Mouse (Mus musculus): ENCODE measurements around the gene Dld. TPM values are rescaled to one million over a fixed set of nuclear protein-coding genes. Genes with fewer than 3 reads are reported as not detected.

Dld gene
- total and polyA plus RNA-seq, 2 experiments from 2014 or later: 39.5 to 128 TPM

GRCm38 (mm10) chr12:31321532-31321931 lies 29.7 kb downstream of the Dld start:
- no peak overlapping the region for H3K9ac ChIP-seq (replicated peaks; ENCODE audit: low read length)
- no peaks in the 10 kb centered on the region; the same call in 1 of the 2 replicates for H3K36me3 ChIP-seq (ENCODE audit: insufficient read depth, low read length)
- no peak overlapping the region for H3K4me3 ChIP-seq (ENCODE audit: low read length)
- DNase-seq (ENCODE audit: low spot score): no peak
- no peak overlapping the region for H3K27ac ChIP-seq
- ATAC-seq: no peak
- H3K4me1 ChIP-seq (ENCODE audit: insufficient read depth, low read length): no peaks in the 10 kb centered on the region
- no peak overlapping the region for H3K4me2 ChIP-seq (ENCODE audit: low read depth, low read length)
- TF ChIP-seq CTCF (IDR thresholded peaks at IDR 0.05; ENCODE audit: low read depth): no peak
- H3K9me3 ChIP-seq (ENCODE audit: low read length): no peaks in the 10 kb centered on the region
- H3K27me3 ChIP-seq (ENCODE audit: insufficient read depth, low read length): no peaks in the 10 kb centered on the region
- WGBS: 98% methylated on average over 1 of the region's 1 CpGs

- DNase-seq (ENCODE audit: low spot score) (no peak), ATAC-seq (peak; percentile 15; the same call in 1 of the 2 replicates)
- H3K4me2 ChIP-seq (ENCODE audit: low read depth, low read length): no peak overlapping the region
- H3K4me1 ChIP-seq (ENCODE audit: insufficient read depth, low read length): no peaks in the 10 kb centered on the region
- no peak overlapping the region for H3K4me3 ChIP-seq (ENCODE audit: low read length)
- WGBS: 72% methylated on average over 13 of the region's 13 CpGs
- H3K27ac ChIP-seq: no peak overlapping the region
- H3K9ac ChIP-seq (replicated peaks; ENCODE audit: low read length): no peak overlapping the region
- H3K36me3 ChIP-seq (ENCODE audit: insufficient read depth, low read length): no peaks in the 10 kb centered on the region; the same call in 1 of the 2 replicates
- no peaks in the 10 kb centered on the region for H3K9me3 ChIP-seq (ENCODE audit: low read length)
- TF ChIP-seq CTCF (IDR thresholded peaks at IDR 0.05; ENCODE audit: low read depth): no peak
- H3K27me3 ChIP-seq (ENCODE audit: insufficient read depth, low read length): no peaks in the 10 kb centered on the region
These were observed 30.4 kb downstream of the Dld start for GRCm38 (mm10) chr12:31320817-31321216.

DNA sequence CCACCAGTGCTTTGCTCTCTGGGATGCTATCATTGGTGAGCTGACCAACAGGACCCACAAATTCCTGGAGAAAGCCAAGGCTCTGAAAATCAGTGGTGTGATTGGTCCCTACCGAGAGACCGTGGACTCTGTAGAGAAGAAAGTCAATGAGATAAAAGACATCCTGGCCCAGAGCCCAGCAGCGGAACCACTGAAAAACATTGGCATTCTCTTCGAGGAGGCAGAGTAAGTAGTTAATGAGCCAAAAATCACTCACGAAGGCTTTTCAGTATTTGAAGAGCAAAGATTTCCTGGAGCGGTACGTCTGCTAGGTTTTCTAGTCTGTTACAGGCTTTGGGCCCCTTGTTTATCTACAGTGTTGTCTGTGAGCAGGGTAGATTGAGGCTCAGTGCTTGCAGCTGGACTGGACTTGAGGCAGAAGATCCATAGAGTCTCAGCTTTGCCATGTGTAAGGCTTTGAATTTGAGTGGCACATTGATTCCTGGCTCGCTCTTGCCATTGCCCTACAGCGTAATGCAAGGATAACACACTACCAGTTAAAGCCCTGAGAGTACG lies 32.8 kb downstream of the Dld start:
- TF ChIP-seq CTCF (IDR thresholded peaks at IDR 0.05; ENCODE audit: low read depth): no peak
- H3K4me1 ChIP-seq (ENCODE audit: insufficient read depth, low read length): no peaks in the 10 kb centered on the region
- no peak overlapping the region for H3K27ac ChIP-seq
- ATAC-seq: peak; percentile 64; the same call in 1 of the 2 replicates
- 48% methylated on average over 10 of the region's 10 CpGs for WGBS
- H3K4me2 ChIP-seq (ENCODE audit: low read depth, low read length): no peak overlapping the region
- H3K36me3 ChIP-seq (ENCODE audit: insufficient read depth, low read length): no peaks in the 10 kb centered on the region
- peak; percentile 69 for DNase-seq (ENCODE audit: low spot score)
- no peaks in the 10 kb centered on the region for H3K27me3 ChIP-seq (ENCODE audit: insufficient read depth, low read length)
- H3K4me3 ChIP-seq (ENCODE audit: low read length): no peak overlapping the region
- no peaks in the 10 kb centered on the region for H3K9me3 ChIP-seq (ENCODE audit: low read length)
- no peak overlapping the region for H3K9ac ChIP-seq (replicated peaks; ENCODE audit: low read length)

- no peak for TF ChIP-seq CTCF (IDR thresholded peaks at IDR 0.05; ENCODE audit: low read depth)
- H3K27ac ChIP-seq: no peak overlapping the region
- 75% methylated on average over 7 of the region's 7 CpGs for WGBS
- H3K9ac ChIP-seq (replicated peaks; ENCODE audit: low read length): no peak overlapping the region
- no peaks in the 10 kb centered on the region for H3K27me3 ChIP-seq (ENCODE audit: insufficient read depth, low read length)
- no peaks in the 10 kb centered on the region for H3K9me3 ChIP-seq (ENCODE audit: low read length)
- no peak overlapping the region for H3K4me2 ChIP-seq (ENCODE audit: low read depth, low read length)
- no peaks in the 10 kb centered on the region for H3K4me1 ChIP-seq (ENCODE audit: insufficient read depth, low read length)
- H3K4me3 ChIP-seq (ENCODE audit: low read length): no peak overlapping the region
- no peaks in the 10 kb centered on the region for H3K36me3 ChIP-seq (ENCODE audit: insufficient read depth, low read length)
- ATAC-seq (0 out of 2 replicates have a peak, but pooled peaks have one; percentile 15), DNase-seq (ENCODE audit: low spot score) (no peak)
These were observed 33.4 kb downstream of the Dld start for GRCm38 (mm10) chr12:31317670-31318408.

- Histone ChIP-seq H3K27me3 (ENCODE audit: insufficient read depth, low read length) (no peaks in the 10 kb centered on the region), H3K4me2 (ENCODE audit: low read depth, low read length) (no peak overlapping the region), H3K4me3 (ENCODE audit: low read length) (no peak overlapping the region), H3K36me3 (ENCODE audit: insufficient read depth, low read length) (no peaks in the 10 kb centered on the region), H3K9ac (replicated peaks; ENCODE audit: low read length) (no peak overlapping the region), H3K27ac (no peak overlapping the region), H3K9me3 (ENCODE audit: low read length) (no peaks in the 10 kb centered on the region), H3K4me1 (ENCODE audit: insufficient read depth, low read length) (no peaks in the 10 kb centered on the region)
- DNase-seq (ENCODE audit: low spot score) (no peak), ATAC-seq (no peak)
- 50% methylated on average over 6 of the region's 6 CpGs for WGBS
- no peak for TF ChIP-seq CTCF (IDR thresholded peaks at IDR 0.05; ENCODE audit: low read depth)
These were observed 35.3 kb downstream of the Dld start for GRCm38 (mm10) chr12:31315961-31316360.

DNA sequence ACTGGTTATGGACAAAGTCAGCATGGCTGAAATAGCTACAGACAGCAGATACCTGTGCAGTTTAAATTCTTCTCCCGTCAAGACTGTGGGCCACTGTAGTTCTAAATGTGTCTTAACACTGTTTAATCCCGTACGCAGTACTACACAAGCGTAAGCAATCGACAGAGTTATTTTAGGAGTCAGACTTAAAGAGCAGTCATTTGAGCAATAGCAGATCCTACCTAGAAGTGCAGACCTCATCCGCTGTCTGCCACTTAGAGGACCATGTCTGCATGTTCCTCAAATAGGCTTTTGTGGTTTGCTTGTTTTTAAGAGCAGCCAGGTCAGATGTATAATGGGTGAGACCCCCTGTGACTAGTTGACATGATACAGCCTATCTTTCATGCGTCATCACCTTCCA lies 36.9 kb downstream of the Dld start:
- peaks cover 3% of the 10 kb centered on the region; the same call in 1 of the 2 replicates for H3K4me1 ChIP-seq (ENCODE audit: insufficient read depth, low read length)
- no peak for TF ChIP-seq CTCF (IDR thresholded peaks at IDR 0.05; ENCODE audit: low read depth)
- no peaks in the 10 kb centered on the region for H3K27me3 ChIP-seq (ENCODE audit: insufficient read depth, low read length)
- no peak overlapping the region for H3K27ac ChIP-seq
- H3K36me3 ChIP-seq (ENCODE audit: insufficient read depth, low read length): no peaks in the 10 kb centered on the region
- ATAC-seq (no peak), DNase-seq (ENCODE audit: low spot score) (no peak)
- 97% methylated on average over 7 of the region's 7 CpGs for WGBS
- no peak overlapping the region for H3K4me3 ChIP-seq (ENCODE audit: low read length)
- H3K4me2 ChIP-seq (ENCODE audit: low read depth, low read length): no peak overlapping the region
- H3K9ac ChIP-seq (replicated peaks; ENCODE audit: low read length): no peak overlapping the region
- no peaks in the 10 kb centered on the region for H3K9me3 ChIP-seq (ENCODE audit: low read length)

DNA sequence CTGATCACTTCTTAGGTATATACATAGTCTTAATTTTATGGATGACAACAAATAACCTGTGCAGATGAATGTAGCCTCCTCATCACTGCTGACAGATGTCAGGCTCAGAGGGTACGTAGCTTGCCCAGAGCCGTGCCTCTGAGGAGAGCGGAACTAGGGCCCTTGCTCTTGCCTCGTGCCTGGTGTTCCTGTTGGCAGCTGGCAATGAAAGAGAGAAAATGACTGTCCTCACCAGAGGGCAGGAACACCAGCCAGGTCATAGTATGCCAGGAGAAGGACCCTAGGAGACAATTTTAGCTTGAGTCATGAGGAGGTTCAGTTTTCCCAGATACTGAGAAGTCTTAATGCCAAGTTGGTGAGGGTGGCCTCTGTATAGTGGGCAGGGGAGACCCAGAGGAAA lies 38.1 kb downstream of the Dld start:
- Histone ChIP-seq H3K9me3 (ENCODE audit: low read length) (no peaks in the 10 kb centered on the region), H3K9ac (replicated peaks; ENCODE audit: low read length) (no peak overlapping the region), H3K27ac (no peak overlapping the region), H3K4me2 (ENCODE audit: low read depth, low read length) (no peak overlapping the region), H3K4me1 (ENCODE audit: insufficient read depth, low read length) (peaks cover 3% of the 10 kb centered on the region; the same call in 1 of the 2 replicates), H3K4me3 (ENCODE audit: low read length) (no peak overlapping the region), H3K36me3 (ENCODE audit: insufficient read depth, low read length) (no peaks in the 10 kb centered on the region), H3K27me3 (ENCODE audit: insufficient read depth, low read length) (no peaks in the 10 kb centered on the region)
- TF ChIP-seq CTCF (IDR thresholded peaks at IDR 0.05; ENCODE audit: low read depth): no peak
- ATAC-seq (no peak), DNase-seq (ENCODE audit: low spot score) (no peak)
- 87% methylated on average over 4 of the region's 4 CpGs for WGBS
